14 mouse cellular contexts compared by ENCODE assay signal in genomic region chr17:28270165-28270564, GRCm38 (mm10). TPM values are rescaled to one million over a fixed set of nuclear protein-coding genes. Genes with fewer than 3 reads are reported as not detected.
DNase-seq lines count a peak whose midpoint lies in the region; ATAC-seq and TF ChIP-seq lines count a peak whose summit lies in the region.
"Had no signal": no experiment of that assay in that cellular context is flagged by ENCODE, and none has a peak within 500 bp of the region (broad histone marks: within the 10 kb centered on the region; RNA-seq: fewer than 3 reads in every experiment).

No protein-coding gene starts in this region.

- no peaks in the 10 kb centered on the region for H3K36me3 ChIP-seq in forebrain, embryonic 10.5 days (replicated peaks)
- H3K36me3 ChIP-seq in forebrain, embryonic 11.5 days (ENCODE audit: control insufficient read depth, insufficient read depth, low read length): no peaks in the 10 kb centered on the region
- no peaks in the 10 kb centered on the region for H3K36me3 ChIP-seq in stomach, embryonic 16.5 days (ENCODE audit: control insufficient read depth, insufficient read depth, low read length)
- H3K36me3 ChIP-seq in liver, postnatal 0 days (replicated peaks; ENCODE audit: insufficient read depth, low read length): no peaks in the 10 kb centered on the region
- H3K36me3 ChIP-seq: embryonic facial prominence, embryonic 12.5 days; liver, embryonic 15.5 days had no signal

- no peaks in the 10 kb centered on the region for H3K27me3 ChIP-seq in forebrain, embryonic 10.5 days (ENCODE audit: poor library complexity, severe bottlenecking)
- no peaks in the 10 kb centered on the region for H3K27me3 ChIP-seq in forebrain, embryonic 11.5 days (ENCODE audit: control insufficient read depth, insufficient read depth, low read length)
- no peaks in the 10 kb centered on the region for H3K27me3 ChIP-seq in stomach, embryonic 16.5 days (ENCODE audit: control insufficient read depth, insufficient read depth, low read length)
- no peaks in the 10 kb centered on the region for H3K27me3 ChIP-seq in liver, postnatal 0 days (ENCODE audit: insufficient read depth, low read length)
- H3K27me3 ChIP-seq: embryonic facial prominence, embryonic 12.5 days; liver, embryonic 15.5 days had no signal

- H3K9ac ChIP-seq in forebrain, embryonic 11.5 days (ENCODE audit: low read length): no peak overlapping the region
- H3K9ac ChIP-seq in stomach, embryonic 16.5 days (ENCODE audit: low read length): no peak overlapping the region
- H3K9ac ChIP-seq in liver, postnatal 0 days (replicated peaks): no peak overlapping the region
- H3K9ac ChIP-seq: embryonic facial prominence, embryonic 12.5 days; liver, embryonic 15.5 days had no signal

- no peak for ATAC-seq in forebrain, embryonic 11.5 days (replicated peaks; ENCODE audit: low FRiP score)
- peak; percentile 67 for ATAC-seq in stomach, embryonic 16.5 days (ENCODE audit: insufficient read depth, low FRiP score)
- no peak for ATAC-seq in liver, postnatal 0 days
- ATAC-seq: forebrain, embryonic 14.5 days had no signal

- no peak overlapping the region for H3K4me2 ChIP-seq in forebrain, embryonic 11.5 days (ENCODE audit: low read depth, low read length, severe bottlenecking)
- H3K4me2 ChIP-seq in stomach, embryonic 16.5 days (ENCODE audit: low read depth, low read length): no peak overlapping the region
- no peak overlapping the region for H3K4me2 ChIP-seq in liver, postnatal 0 days (ENCODE audit: low read depth, low read length)
- H3K4me2 ChIP-seq: embryonic facial prominence, embryonic 12.5 days; liver, embryonic 15.5 days had no signal

- TF ChIP-seq CTCF in liver, postnatal 0 days (IDR thresholded peaks at IDR 0.05; ENCODE audit: low read depth): no peak

- no peak for TF ChIP-seq EP300 in liver, postnatal 0 days (IDR thresholded peaks at IDR 0.05; ENCODE audit: low read depth)

- no peak overlapping the region for H3K4me3 ChIP-seq in forebrain, embryonic 10.5 days
- H3K4me3 ChIP-seq in forebrain, embryonic 11.5 days (ENCODE audit: low read depth, low read length): no peak overlapping the region
- no peak overlapping the region for H3K4me3 ChIP-seq in stomach, embryonic 16.5 days (replicated peaks; ENCODE audit: low read length)
- H3K4me3 ChIP-seq in liver, postnatal 0 days (ENCODE audit: low read depth, low read length): no peak overlapping the region
- H3K4me3 ChIP-seq: embryonic facial prominence, embryonic 12.5 days; liver, embryonic 15.5 days had no signal

- no peak for DNase-seq in forebrain, embryonic 10.5 days (ENCODE audit: extremely low spot score, low spot score)
- DNase-seq in forebrain, embryonic 11.5 days (ENCODE audit: low spot score): no peak
- DNase-seq in urinary bladder, postnatal 14 days (ENCODE audit: low spot score): peak; percentile 64
- DNase-seq in urinary bladder, adult 18-20 months (ENCODE audit: low spot score in 2 of 2): no peak
- no peak for DNase-seq in right cerebral cortex, postnatal 25 days
- DNase-seq in retina, embryonic 14.5 days (ENCODE audit: low spot score): no peak
- DNase-seq in liver, postnatal 0 days: no peak
- DNase-seq: cerebellum, adult 9-11 months; gastrocnemius, postnatal 10 days; kidney, postnatal 4 days had no signal

- 81% methylated on average over 13 of the region's 13 CpGs for WGBS in forebrain, embryonic 10.5 days
- 77% methylated on average over 13 of the region's 13 CpGs for WGBS in forebrain, embryonic 11.5 days
- 27% methylated on average over 13 of the region's 13 CpGs for WGBS in stomach, embryonic 16.5 days
- WGBS in liver, postnatal 0 days (ENCODE audit: insufficient replicate concordance): 45% methylated on average over 13 of the region's 13 CpGs

- peaks cover 7% of the 10 kb centered on the region for H3K4me1 ChIP-seq in forebrain, embryonic 10.5 days
- no peaks in the 10 kb centered on the region for H3K4me1 ChIP-seq in forebrain, embryonic 11.5 days (replicated peaks; ENCODE audit: control insufficient read depth, insufficient read depth, low read length)
- H3K4me1 ChIP-seq in stomach, embryonic 16.5 days (ENCODE audit: control insufficient read depth, insufficient read depth, low read length): peaks cover 8% of the 10 kb centered on the region
- H3K4me1 ChIP-seq in liver, postnatal 0 days (ENCODE audit: insufficient read depth): no peaks in the 10 kb centered on the region; the same call in 1 of the 2 replicates

- peak overlapping the region; percentile 54; the same call in 1 of the 2 replicates for H3K27ac ChIP-seq in forebrain, embryonic 10.5 days
- no peak overlapping the region for H3K27ac ChIP-seq in forebrain, embryonic 11.5 days (ENCODE audit: low read depth, low read length)
- H3K27ac ChIP-seq in stomach, embryonic 16.5 days (ENCODE audit: low read length): peak overlapping the region; percentile 77
- no peak overlapping the region for H3K27ac ChIP-seq in liver, postnatal 0 days (ENCODE audit: low read depth)
- H3K27ac ChIP-seq: embryonic facial prominence, embryonic 12.5 days; liver, embryonic 15.5 days had no signal

- no peaks in the 10 kb centered on the region for H3K9me3 ChIP-seq in forebrain, embryonic 10.5 days
- H3K9me3 ChIP-seq in forebrain, embryonic 11.5 days (ENCODE audit: control insufficient read depth, low read length): no peaks in the 10 kb centered on the region
- no peaks in the 10 kb centered on the region for H3K9me3 ChIP-seq in stomach, embryonic 16.5 days (replicated peaks; ENCODE audit: control insufficient read depth, low read length)
- H3K9me3 ChIP-seq in liver, postnatal 0 days (ENCODE audit: low read length): no peaks in the 10 kb centered on the region
- H3K9me3 ChIP-seq: embryonic facial prominence, embryonic 12.5 days; liver, embryonic 15.5 days had no signal

RNA-seq across cellular contexts. Expression of gene Ppard, which starts 37.7 kb away (rescaled TPM):
- 1.3 and 1.4 TPM in 2 replicates for polyA plus RNA-seq in forebrain, embryonic 10.5 days (2016; fragmentation: Nextera tagmentation; extraction: Ambion mirVana)
- polyA plus RNA-seq in forebrain, embryonic 11.5 days (2014; fragmentation: Nextera tagmentation; extraction: Ambion mirVana): 1.4 and 1.7 TPM in 2 replicates
- polyA plus RNA-seq in stomach, embryonic 16.5 days (2015; fragmentation: Nextera tagmentation; extraction: Ambion mirVana): 2.8 and 3.0 TPM in 2 replicates
- 0.66 and 0.73 TPM in 2 replicates for polyA plus RNA-seq in liver, postnatal 0 days (2015; fragmentation: Nextera tagmentation; extraction: Ambion mirVana)

RNA-seq across cellular contexts. Expression of gene Fance, which starts 43.2 kb away (rescaled TPM):
- polyA plus RNA-seq in forebrain, embryonic 10.5 days (2016; fragmentation: Nextera tagmentation; extraction: Ambion mirVana): 31.6 and 32.5 TPM in 2 replicates
- polyA plus RNA-seq in forebrain, embryonic 11.5 days (2014; fragmentation: Nextera tagmentation; extraction: Ambion mirVana): 28.0 and 32.3 TPM in 2 replicates
- 19.0 and 20.4 TPM in 2 replicates for polyA plus RNA-seq in stomach, embryonic 16.5 days (2015; fragmentation: Nextera tagmentation; extraction: Ambion mirVana)
- 6.7 and 7.1 TPM in 2 replicates for polyA plus RNA-seq in liver, postnatal 0 days (2015; fragmentation: Nextera tagmentation; extraction: Ambion mirVana)

RNA-seq across cellular contexts. Expression of gene Rpl10a, which starts 58.1 kb away (rescaled TPM):
- 511 and 540 TPM in 2 replicates for polyA plus RNA-seq in forebrain, embryonic 10.5 days (2016; fragmentation: Nextera tagmentation; extraction: Ambion mirVana)
- 468 and 490 TPM in 2 replicates for polyA plus RNA-seq in forebrain, embryonic 11.5 days (2014; fragmentation: Nextera tagmentation; extraction: Ambion mirVana)
- polyA plus RNA-seq in stomach, embryonic 16.5 days (2015; fragmentation: Nextera tagmentation; extraction: Ambion mirVana): 538 and 564 TPM in 2 replicates
- polyA plus RNA-seq in liver, postnatal 0 days (2015; fragmentation: Nextera tagmentation; extraction: Ambion mirVana): 296 and 311 TPM in 2 replicates

Comparison
In these comparisons a context has a peak if more than half of its experiments do, and no peak if none do; other contexts are left out.
1. H3K27ac ChIP-seq: peak in forebrain, embryonic 10.5 days (single experiment) and stomach, embryonic 16.5 days (single experiment); none in forebrain, embryonic 11.5 days (single experiment) and liver, postnatal 0 days (single experiment).